Mouse (Mus musculus) midbrain, embryonic 16.5 days (tissue): ENCODE results near the gene Chrng. TPM values are rescaled to one million over a fixed set of nuclear protein-coding genes. Genes with fewer than 3 reads are reported as not detected.

ENCODE experiments used
- ATAC-seq: fragments of 200-750 bp; cut with Nextera tagmentation; 2 replicates; pipeline ENCODE4 v1.8.0; 2017; ENCODE audit warnings: moderate TSS enrichment
- H3K27ac ChIP-seq: fragments of 300-500 bp; sonication (generic); 2 replicates; pipeline ENCODE4 v1.5.1; 2014; ENCODE audit warnings: mild to moderate bottlenecking, low read length, mixed read lengths
- H3K27me3 ChIP-seq: fragments of 300-500 bp; sonication (generic); 2 replicates; pipeline ENCODE4 v1.6.1; 2014; ENCODE audit warnings: low read depth, low read length, mixed read lengths; ENCODE audit not compliant: control insufficient read depth, insufficient read depth
- H3K36me3 ChIP-seq: fragments of 300-500 bp; sonication (generic); 2 replicates; pipeline ENCODE4 v1.6.1; 2014; ENCODE audit warnings: mild to moderate bottlenecking, low read length, moderate library complexity, mixed read lengths; ENCODE audit not compliant: control insufficient read depth, insufficient read depth
- H3K4me1 ChIP-seq: fragments of 300-500 bp; sonication (generic); 2 replicates; pipeline ENCODE4 v1.6.1; 2014; ENCODE audit warnings: mild to moderate bottlenecking, low read length, mixed read lengths; ENCODE audit not compliant: control insufficient read depth, insufficient read depth
- H3K4me2 ChIP-seq: fragments of 300-500 bp; sonication (generic); 2 replicates; pipeline ENCODE4 v1.6.1; 2014; ENCODE audit warnings: mild to moderate bottlenecking, low read length, mixed read lengths
- H3K4me3 ChIP-seq: fragments of 300-500 bp; sonication (generic); 2 replicates; pipeline ENCODE4 v1.5.1; 2014; ENCODE audit warnings: low read depth, mild to moderate bottlenecking, low read length, moderate library complexity, mixed read lengths
- H3K9ac ChIP-seq: fragments of 300-500 bp; sonication (generic); 2 replicates; pipeline ENCODE4 v1.6.1; 2014; ENCODE audit warnings: low read depth, low read length, mixed read lengths
- H3K9me3 ChIP-seq: fragments of 300-500 bp; sonication (generic); replicated peaks from 2 replicates; pipeline ENCODE4 v1.6.1; 2014; ENCODE audit warnings: mild to moderate bottlenecking, low read length, mixed read lengths; ENCODE audit not compliant: control insufficient read depth, poor library complexity, severe bottlenecking
- WGBS: fragments of 180-500 bp; shearing (Covaris S2); extraction: QIAGEN DNeasy Blood & Tissue Kit; methylation state at CpG from one replicate; pipeline ENCODE4 v1.1.7; 2014; 5-methylcytosine and 5-hydroxymethylcytosine counted together
- polyA plus RNA-seq: library from polyadenylated mRNA; unstranded; fragments of >200 nt; fragmentation: Nextera tagmentation; extraction: Ambion mirVana; gene quantifications from 2 replicates; pipeline ENCODE4 v1.2.1, GENCODE M21; 2015

Chrng gene
- polyA plus RNA-seq, 1 experiment from 2014 or later, result not detected

GRCm38 (mm10) chr1:87206339-87206738 is 1.9 kb downstream of the Chrng start:
- Histone ChIP-seq H3K9me3 (no peaks in the 10 kb centered on the region), H3K36me3 (no peaks in the 10 kb centered on the region), H3K4me1 (no peaks in the 10 kb centered on the region), H3K4me3 (no peak overlapping the region), H3K27ac (no peak overlapping the region), H3K27me3 (peaks cover 11% of the 10 kb centered on the region), H3K4me2 (no peak overlapping the region), H3K9ac (no peak overlapping the region)
- no peak for ATAC-seq
- WGBS, result 17% methylated on average over 17 of the region's 17 CpGs

DNA sequence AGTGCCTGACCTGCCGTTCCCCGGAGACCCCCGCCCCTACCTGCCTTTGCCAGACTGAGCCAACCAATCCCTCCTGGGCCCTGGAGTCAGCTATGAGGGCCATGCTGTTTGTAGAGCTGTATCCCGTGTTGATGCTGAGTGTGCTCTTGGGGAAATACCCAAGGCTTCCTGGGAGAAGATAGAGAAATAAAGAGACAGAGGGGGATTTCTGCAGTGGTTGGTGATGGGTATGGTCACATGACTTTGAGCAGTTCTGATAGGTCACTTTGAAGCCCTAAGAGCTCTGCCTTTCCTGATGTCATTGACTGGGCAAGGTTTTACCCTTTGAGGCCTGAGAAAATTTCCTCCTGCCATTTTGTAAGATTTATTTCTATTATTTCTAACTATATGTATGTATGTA is 7.0 kb downstream of the Chrng start:
- Histone ChIP-seq H3K36me3 (no peaks in the 10 kb centered on the region), H3K4me1 (peaks cover 24% of the 10 kb centered on the region), H3K9me3 (no peaks in the 10 kb centered on the region), H3K4me3 (no peak overlapping the region), H3K4me2 (no peak overlapping the region), H3K9ac (no peak overlapping the region), H3K27me3 (peaks cover 3% of the 10 kb centered on the region; the same call in 1 of the 2 replicates), H3K27ac (no peak overlapping the region)
- no peak for ATAC-seq
- WGBS, result 84% methylated on average over 4 of the region's 4 CpGs

DNA sequence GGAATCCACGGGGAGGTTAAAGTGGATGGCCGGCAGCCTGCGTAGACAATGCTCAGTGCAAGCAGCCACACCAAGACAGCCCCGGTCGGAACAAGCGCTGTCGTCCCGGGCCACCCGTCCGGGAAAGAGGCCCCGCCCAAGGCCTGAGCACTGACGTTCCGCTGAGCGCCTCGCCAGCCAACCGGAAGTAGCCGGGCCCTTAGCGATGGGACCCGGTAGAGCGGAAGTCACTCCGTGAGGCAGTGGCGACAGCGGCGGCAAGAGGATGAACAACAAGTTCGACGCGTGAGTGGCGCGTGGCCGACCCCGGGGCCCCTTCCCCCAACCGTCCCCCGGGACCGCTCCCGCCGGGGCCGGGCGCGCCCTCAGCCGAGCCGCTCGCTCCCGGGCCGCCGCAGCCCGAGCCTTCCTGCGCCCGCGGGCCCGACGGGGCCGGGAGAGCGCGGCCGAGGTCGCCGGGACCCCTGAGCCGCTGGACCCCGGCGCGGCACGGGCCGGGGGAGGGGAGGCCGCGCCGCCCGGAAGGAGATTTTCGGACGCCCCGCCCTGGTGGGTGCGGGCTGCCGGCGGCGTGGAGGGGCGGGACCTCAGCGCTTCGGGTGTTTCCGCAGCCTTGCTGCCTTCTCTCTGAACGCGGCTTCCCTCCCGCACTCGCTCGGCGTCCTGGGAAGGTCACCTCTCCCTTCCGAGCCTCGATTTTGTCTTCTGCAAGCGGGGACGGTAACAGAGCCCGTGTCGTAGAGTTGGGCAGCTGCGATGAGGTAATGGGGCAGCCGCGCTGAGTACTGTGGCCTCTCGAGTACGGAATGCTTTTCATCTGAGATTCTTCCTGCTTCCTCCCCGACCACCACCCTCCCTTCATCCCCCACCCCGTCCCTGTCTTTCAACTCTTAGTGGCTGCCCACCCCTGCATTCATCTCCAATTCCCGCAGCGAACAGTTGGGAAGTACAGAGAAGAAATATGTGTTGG is 9.6 kb downstream of the Chrng start, which contains the start of gene Eif4e2:
Gene Eif4e2 (plus strand): TSS at position 180 of the 970 bp plus-strand sequence.
- ATAC-seq, result peak; percentile 97

DNA sequence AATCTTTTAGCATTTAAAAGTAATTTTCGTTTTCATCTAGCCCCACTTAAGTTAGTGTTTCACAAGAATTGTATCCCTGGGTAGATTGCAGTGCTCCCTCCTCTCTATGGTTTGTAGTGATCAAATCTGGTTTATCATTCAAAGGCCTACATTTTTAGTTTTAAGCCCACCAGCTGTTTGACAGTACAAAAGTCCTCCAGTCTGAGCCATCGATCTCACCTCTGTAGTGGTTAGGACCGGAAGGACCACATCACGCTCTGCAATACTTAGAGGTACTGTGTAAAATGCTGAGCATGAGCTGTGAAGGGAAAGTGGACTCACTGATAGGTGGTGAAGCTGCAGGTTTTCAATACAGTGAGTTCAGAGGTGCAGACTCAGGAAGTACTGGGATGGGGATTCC is 10.3 kb downstream of the Chrng start:
- H3K9ac ChIP-seq, result peak overlapping the region; percentile 90
- H3K4me1 ChIP-seq, result peaks cover 31% of the 10 kb centered on the region
- H3K36me3 ChIP-seq, result peaks cover 2% of the 10 kb centered on the region; the same call in 1 of the 2 replicates
- no peak for ATAC-seq
- H3K9me3 ChIP-seq, result no peaks in the 10 kb centered on the region
- H3K27me3 ChIP-seq, result no peaks in the 10 kb centered on the region
- H3K27ac ChIP-seq, result peak overlapping the region; percentile 94
- peak overlapping the region; percentile 75 for H3K4me2 ChIP-seq
- peak overlapping the region; percentile 79 for H3K4me3 ChIP-seq
- 26% methylated on average over 4 of the region's 4 CpGs for WGBS

More for the DNA sequence above, 9.6 kb downstream of the Chrng start, which contains the start of gene Eif4e2:
- Histone ChIP-seq H3K4me3 (peak within 1 kb of the TSS; percentile 79), H3K27ac (peak within 1 kb of the TSS; percentile 94), H3K4me2 (peak within 1 kb of the TSS; percentile 75), H3K9me3 (no peaks in the 10 kb centered on the region), H3K27me3 (no peaks in the 10 kb centered on the region), H3K9ac (peak within 1 kb of the TSS; percentile 90), H3K36me3 (no peaks in the 10 kb centered on the region), H3K4me1 (peaks cover 31% of the 10 kb centered on the region)
- under 1% methylated on average over 96 of the region's 99 CpGs for WGBS

DNA sequence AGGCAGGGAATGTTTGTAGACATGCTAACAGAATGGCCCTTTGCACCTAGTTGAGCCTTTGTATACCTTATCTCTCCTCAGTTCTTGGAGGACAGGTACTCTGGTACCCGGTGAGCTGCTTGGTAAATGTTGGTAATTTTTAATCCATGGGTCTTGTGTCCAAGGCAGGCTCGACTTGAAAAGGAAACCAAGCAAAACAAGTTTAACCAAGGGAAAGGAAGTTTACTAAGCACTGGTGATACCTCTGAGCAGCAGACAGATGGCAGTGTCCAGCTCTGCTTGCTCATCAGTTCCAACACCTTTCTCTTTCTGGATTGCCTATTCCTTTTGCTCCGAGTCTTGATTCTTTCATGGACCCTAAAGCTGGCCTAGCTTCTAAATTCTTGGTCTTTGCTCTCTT is 13.5 kb downstream of the Chrng start:
- Histone ChIP-seq H3K4me3 (no peak overlapping the region), H3K4me1 (peaks cover 29% of the 10 kb centered on the region), H3K4me2 (no peak overlapping the region), H3K9me3 (no peaks in the 10 kb centered on the region), H3K9ac (no peak overlapping the region), H3K36me3 (peaks cover 31% of the 10 kb centered on the region), H3K27ac (no peak overlapping the region), H3K27me3 (no peaks in the 10 kb centered on the region)
- 70% methylated on average over 3 of the region's 3 CpGs for WGBS
- ATAC-seq, result no peak

- H3K9me3 ChIP-seq, result no peaks in the 10 kb centered on the region
- no peak for ATAC-seq
Observed at GRCm38 (mm10) chr1:87225739-87226138, 21.3 kb downstream of the Chrng start.

DNA sequence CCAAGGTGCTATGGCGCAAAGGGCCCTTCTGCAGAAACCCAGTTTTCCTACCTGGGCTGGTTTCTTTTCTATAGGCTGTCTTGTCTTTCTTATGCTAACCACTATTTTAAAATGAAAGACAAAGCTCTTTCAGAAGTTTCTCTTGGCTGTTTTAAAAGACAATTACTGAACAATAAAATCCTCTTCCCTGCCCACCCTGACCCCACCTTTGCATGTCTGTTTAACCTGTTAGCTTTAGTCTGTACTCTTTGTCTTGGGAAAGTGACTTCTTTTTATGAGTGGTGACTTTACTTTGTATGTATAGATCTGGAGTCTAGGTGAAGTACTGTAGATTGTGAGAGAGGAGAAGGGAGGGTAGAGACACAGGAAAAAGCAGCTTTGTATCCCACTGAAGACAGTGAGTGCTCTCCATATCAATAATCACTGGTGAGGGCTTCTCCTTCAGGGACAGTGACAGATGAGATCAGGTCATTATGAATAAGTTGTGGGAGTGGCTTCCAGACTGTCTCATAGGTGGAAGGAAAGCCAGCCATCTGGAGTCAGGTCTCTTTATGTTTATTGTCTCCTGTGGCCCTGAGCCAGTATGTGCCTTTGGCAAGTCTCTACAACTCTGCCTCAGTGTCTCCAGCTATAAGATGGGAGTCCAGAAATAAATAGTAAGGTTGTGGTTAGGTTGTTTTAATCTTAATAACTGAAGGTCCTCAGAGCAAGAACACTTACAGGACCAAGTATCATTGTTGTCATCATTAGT is 22.1 kb downstream of the Chrng start:
- WGBS, result 91% methylated on average over 1 of the region's 1 CpGs
- no peaks in the 10 kb centered on the region for H3K4me1 ChIP-seq
- no peaks in the 10 kb centered on the region for H3K9me3 ChIP-seq
- no peaks in the 10 kb centered on the region for H3K27me3 ChIP-seq
- no peak overlapping the region for H3K27ac ChIP-seq
- H3K9ac ChIP-seq, result no peak overlapping the region
- H3K4me2 ChIP-seq, result no peak overlapping the region
- H3K36me3 ChIP-seq, result peaks cover 44% of the 10 kb centered on the region
- H3K4me3 ChIP-seq, result no peak overlapping the region
- no peak for ATAC-seq

More at GRCm38 (mm10) chr1:87225739-87226138, 21.3 kb downstream of the Chrng start:
- WGBS, result 95% methylated on average over 8 of the region's 8 CpGs
- no peak overlapping the region for H3K27ac ChIP-seq
- no peaks in the 10 kb centered on the region for H3K27me3 ChIP-seq
- H3K4me2 ChIP-seq, result no peak overlapping the region
- no peak overlapping the region for H3K9ac ChIP-seq
- H3K36me3 ChIP-seq, result peaks cover 51% of the 10 kb centered on the region
- H3K4me1 ChIP-seq, result no peaks in the 10 kb centered on the region
- no peak overlapping the region for H3K4me3 ChIP-seq

DNA sequence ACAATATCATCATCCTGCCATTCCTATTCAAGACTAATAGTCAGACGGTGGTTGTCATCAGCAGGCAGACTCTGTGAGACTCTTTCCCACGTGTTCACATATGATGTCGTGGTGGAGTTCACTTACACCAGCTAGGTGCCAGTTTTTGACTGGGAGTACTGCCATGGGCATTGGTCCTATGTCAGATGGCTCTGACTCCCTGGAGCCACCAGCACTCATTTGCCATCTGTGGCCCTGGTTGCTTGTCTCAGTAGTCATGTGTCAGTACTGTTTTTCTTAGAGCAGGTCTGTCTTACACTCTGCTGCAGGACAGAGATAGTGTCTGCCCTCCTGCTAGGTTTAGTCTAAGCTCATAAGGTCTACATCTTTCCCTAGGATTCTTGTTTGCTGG is 22.7 kb downstream of the Chrng start:
- Histone ChIP-seq H3K36me3 (peaks cover 39% of the 10 kb centered on the region), H3K9ac (no peak overlapping the region), H3K4me1 (no peaks in the 10 kb centered on the region), H3K4me3 (no peak overlapping the region), H3K27ac (no peak overlapping the region), H3K4me2 (no peak overlapping the region), H3K9me3 (no peaks in the 10 kb centered on the region), H3K27me3 (no peaks in the 10 kb centered on the region)
- ATAC-seq, result no peak
- 91% methylated on average over 3 of the region's 3 CpGs for WGBS
